Mouse (Mus musculus) B cell, adult 2 months (primary cell): ENCODE data around the gene Gm10160.
"Not testable (repeated sequence)": the region's sequence is repeated elsewhere in the genome, so short reads cannot be mapped to it uniquely, and the experiment has no call there.

ENCODE experiments used
- DNase-seq, 2 experiments: peaks; one replicate each; pipeline ENCODE4 v3.0.0; 2022

Gm10160 gene

GRCm38 (mm10) chr7:81856221-81856620 lies 627 bp upstream of the Gm10160 start:
- DNase-seq = no peak

- peak; percentile 54 to 56 for DNase-seq
Observed at GRCm38 (mm10) chr7:81854568-81855307, 856 bp downstream of the Gm10160 start.

- DNase-seq = no peak
Observed at GRCm38 (mm10) chr7:81851706-81852105, 3.9 kb downstream of the Gm10160 start.

- no peak for DNase-seq
Observed at GRCm38 (mm10) chr7:81850171-81850570, 5.4 kb downstream of the Gm10160 start.

GRCm38 (mm10) chr7:81849633-81850032 lies 6.0 kb downstream of the Gm10160 start:
- DNase-seq = peak in 1 of 2 experiments; percentile 42

GRCm38 (mm10) chr7:81849214-81849613 lies 6.4 kb downstream of the Gm10160 start:
- DNase-seq = peak; percentile 43 to 53

GRCm38 (mm10) chr7:81847777-81848176 lies 7.8 kb downstream of the Gm10160 start:
- no peak for DNase-seq

- no peak for DNase-seq
Observed at GRCm38 (mm10) chr7:81847010-81847409, 8.6 kb downstream of the Gm10160 start.

GRCm38 (mm10) chr7:81846008-81846407 lies 9.6 kb downstream of the Gm10160 start:
- DNase-seq = no peak

GRCm38 (mm10) chr7:81845313-81845712 lies 10.3 kb downstream of the Gm10160 start:
- no peak for DNase-seq

- DNase-seq = no peak
Observed at GRCm38 (mm10) chr7:81844801-81845200, 10.8 kb downstream of the Gm10160 start.

- no peak for DNase-seq
Observed at GRCm38 (mm10) chr7:81843903-81844302, 11.7 kb downstream of the Gm10160 start.

- DNase-seq = no peak
Observed at GRCm38 (mm10) chr7:81842998-81843397, 12.6 kb downstream of the Gm10160 start.

GRCm38 (mm10) chr7:81842141-81842540 lies 13.5 kb downstream of the Gm10160 start:
- DNase-seq = no peak

GRCm38 (mm10) chr7:81841439-81841838 lies 14.2 kb downstream of the Gm10160 start:
- no peak for DNase-seq

GRCm38 (mm10) chr7:81840661-81841181 lies 14.9 kb downstream of the Gm10160 start:
- no peak for DNase-seq

GRCm38 (mm10) chr7:81839746-81840145 lies 15.8 kb downstream of the Gm10160 start:
- DNase-seq = no peak

GRCm38 (mm10) chr7:81837771-81838170 lies 17.8 kb downstream of the Gm10160 start:
- not testable (repeated sequence) for DNase-seq

GRCm38 (mm10) chr7:81835430-81835829 lies 20.2 kb downstream of the Gm10160 start:
- DNase-seq = no peak

- DNase-seq = peak; percentile 45 to 48
Observed at GRCm38 (mm10) chr7:81834847-81835246, 20.7 kb downstream of the Gm10160 start.

GRCm38 (mm10) chr7:81829379-81829894 lies 26.2 kb downstream of the Gm10160 start, which contains the start of gene Btbd1:
Gene Btbd1, minus strand, starts transcription at chr7:81829431.
- peak; percentile 85 to 88 for DNase-seq

- DNase-seq = peak; percentile 55 to 66
Observed at GRCm38 (mm10) chr7:81828681-81829378, 26.8 kb downstream of the Gm10160 start.

GRCm38 (mm10) chr7:81827806-81828667 lies 27.6 kb downstream of the Gm10160 start:
- peak; percentile 61 to 66 for DNase-seq
